Mouse (Mus musculus) regulatory T cell (primary cell): ENCODE results near the gene Dcst1.

Source experiments
- in situ Hi-C: fragments of 300-600 bp; cut with MboI, MseI; formaldehyde crosslinking; loops from one replicate; pipeline ENCODE4 v1.15.1; 2025; ENCODE audit warnings: high pct_unique_total_duplicates

Dcst1 gene

GRCm38 (mm10) chr3:89388901-89389740 is 24.1 kb upstream of the Dcst1 start:
- in situ Hi-C loops: no loop called here

DNA sequence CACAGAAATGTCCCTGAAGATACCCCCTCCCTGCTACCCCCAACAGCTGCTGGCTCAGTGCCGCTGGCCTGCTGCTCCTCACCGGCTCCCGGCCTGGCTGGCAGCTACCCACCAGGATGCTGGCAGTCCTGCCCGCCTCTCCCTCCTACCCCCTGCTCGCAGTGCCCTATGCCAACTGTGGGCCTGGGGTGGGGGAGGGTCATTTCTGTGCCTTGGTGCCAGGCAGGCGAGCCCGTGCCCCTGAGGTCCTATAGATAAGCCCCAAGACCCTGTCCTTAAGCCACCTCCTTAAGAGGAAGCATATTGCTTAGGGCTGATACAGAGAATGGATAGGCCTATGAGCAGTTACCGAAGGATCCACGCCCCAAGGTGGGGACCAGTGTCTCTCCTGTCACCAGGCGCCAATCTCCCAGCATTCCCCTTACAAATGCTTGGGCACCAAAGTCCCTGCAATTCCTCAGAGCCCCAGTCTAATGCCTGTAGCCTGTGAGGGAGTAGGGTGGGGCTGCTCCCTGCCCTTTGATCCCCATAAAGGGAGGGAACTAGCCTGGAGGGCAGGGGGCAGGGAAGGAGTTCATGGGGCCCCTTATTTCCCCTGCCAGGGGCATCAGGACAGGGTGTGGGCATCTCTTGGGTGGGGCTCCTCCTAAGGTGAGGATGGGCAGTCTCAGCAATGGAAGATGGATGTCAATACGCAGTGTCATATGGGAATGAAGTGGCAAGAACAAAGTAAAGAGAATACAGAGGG is 23.3 kb upstream of the Dcst1 start:
- in situ Hi-C loops: no loop called here

- in situ Hi-C loops: no loop called here
These were observed 22.6 kb upstream of the Dcst1 start for GRCm38 (mm10) chr3:89387632-89388031.

DNA sequence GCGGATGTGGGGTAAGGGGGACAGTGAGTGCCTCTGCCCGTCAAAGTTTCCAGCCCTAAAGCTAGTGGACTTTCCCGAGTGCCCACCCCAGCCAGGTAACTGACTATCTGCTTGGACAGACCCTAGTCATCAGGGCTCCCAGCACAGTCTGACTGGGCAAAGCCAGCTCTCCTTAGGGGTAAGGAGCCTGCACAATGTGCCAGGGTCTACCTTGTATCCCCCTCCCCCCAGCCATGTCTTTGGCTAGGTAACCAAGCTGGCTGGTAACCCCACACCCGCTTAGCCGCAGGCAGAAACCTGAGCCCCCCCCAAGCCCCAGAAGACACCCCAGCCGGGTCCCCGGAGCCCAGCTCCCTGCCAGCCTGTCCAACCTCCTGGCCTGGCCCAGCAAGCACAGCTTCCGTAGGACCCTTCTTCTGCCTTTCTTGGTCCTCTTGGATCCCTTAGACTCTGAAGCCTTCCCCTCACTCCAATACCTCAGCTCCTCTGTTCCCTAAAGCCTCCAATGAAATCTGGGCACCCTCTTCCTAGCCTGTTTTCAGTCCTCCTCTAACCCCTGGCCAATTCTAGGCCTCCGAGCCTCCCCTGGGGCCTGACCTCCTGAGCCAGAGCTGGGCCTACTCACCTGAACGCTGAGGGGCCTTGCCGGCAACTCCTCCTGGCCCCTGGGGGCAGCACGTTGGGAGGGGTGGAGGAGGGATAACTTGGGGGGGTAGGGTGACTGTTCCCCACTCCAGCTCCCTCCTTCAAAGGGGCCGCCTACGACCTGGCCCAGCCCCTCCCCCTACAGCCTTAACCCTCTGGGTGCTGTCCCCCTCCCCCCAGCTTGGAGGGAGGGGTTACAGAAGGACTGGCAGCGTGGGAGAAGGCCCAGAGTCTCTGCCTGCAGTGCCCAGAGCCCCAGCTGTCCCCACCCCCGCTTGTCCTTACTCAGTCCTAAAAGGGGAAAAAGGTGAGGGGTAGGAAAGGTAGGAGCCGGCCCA is 21.7 kb upstream of the Dcst1 start:
- in situ Hi-C loops: no loop called here

DNA sequence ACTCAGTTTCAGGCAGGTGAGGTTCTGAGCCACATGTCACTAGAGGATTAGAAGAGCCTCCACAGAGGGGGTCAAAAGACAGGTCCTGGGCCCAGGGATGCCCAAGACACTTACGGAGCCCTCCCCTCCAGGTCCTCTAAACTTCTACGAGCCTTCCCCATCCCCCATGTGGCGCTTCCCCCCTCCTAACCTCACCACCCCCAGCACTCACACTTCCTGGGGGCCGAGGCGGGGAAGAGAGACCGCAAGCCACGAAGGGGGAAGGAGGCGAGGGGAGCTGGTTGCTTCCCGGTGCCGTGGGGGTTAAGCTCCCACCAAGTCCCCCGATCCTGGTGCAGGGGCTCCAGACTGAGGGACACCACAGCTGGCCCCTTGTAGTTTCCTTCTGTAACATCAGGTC is 20.4 kb upstream of the Dcst1 start:
- in situ Hi-C loops: no loop called here

- in situ Hi-C loops: no loop called here
These were observed 19.5 kb upstream of the Dcst1 start for GRCm38 (mm10) chr3:89384331-89385076.

DNA sequence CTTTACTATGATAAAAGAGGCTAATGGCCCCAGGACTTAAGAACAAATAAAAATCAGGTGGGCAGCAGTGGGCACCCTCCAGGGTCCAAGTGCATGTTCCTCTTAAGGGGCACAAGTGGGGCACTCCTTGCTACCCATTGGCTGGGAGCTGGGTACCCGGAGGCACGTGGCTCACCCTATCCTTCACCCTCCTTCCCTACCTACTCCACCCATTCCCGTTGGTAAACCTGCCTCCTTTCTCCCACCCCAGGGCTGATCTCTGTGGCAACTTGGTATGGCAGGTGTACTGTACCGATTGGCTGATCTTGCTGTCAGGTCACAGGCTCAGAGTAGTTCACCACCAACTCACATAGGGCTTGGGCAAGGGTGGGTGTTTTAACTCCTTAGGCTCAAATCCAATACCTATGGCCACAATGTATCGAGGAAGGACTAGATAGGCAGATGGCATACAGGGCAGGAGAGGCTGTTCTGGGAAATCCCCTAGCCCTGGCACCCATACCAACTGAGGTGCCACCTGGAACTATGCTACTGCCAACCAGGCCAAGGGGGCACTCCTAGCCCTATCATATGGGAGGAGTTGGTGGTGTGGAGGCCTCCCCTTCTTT is 18.7 kb upstream of the Dcst1 start:
- in situ Hi-C loops: no loop called here

- in situ Hi-C loops: no loop called here
These were observed 17.9 kb upstream of the Dcst1 start for GRCm38 (mm10) chr3:89382950-89383349.

DNA sequence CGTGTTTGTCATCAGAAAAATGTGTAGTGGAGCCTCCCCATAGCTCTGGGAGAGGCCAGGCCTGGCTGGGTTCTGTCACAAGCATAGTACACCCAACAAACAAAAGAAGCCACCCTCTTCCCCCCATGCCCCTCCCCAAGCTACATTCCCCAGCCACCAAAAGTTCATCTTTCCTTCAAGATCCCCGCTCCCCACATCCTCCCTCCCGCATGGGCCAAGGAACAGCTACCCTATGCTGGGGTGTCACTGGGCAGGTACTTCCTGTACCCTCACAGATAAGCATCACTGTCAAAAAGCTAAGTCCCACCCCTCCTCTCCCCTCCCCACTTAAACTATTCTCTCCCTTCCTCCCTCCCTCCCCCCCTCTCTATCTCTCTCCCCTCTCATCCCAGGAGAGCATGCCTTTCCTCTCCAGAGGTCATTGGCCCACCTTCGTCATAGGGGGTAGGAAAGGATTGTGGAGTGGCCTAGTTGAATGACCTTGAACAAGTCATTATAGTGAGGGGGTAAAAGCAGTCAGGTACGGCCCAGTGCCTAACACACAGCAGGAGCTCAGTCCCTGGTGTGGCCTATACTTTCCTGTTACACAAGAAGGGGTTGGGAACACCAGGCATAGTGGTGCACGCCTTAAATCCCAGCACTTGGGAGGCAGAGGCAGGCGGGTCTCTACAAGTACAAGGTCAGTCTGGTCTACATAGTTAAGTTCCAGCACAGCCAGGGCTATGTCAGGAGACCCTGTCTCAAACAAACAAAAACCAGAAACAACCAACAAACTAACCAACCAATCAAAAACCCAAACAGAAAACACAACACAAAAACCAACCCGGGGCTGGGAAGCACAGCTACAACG is 17.2 kb upstream of the Dcst1 start:
- in situ Hi-C loops: no loop called here

DNA sequence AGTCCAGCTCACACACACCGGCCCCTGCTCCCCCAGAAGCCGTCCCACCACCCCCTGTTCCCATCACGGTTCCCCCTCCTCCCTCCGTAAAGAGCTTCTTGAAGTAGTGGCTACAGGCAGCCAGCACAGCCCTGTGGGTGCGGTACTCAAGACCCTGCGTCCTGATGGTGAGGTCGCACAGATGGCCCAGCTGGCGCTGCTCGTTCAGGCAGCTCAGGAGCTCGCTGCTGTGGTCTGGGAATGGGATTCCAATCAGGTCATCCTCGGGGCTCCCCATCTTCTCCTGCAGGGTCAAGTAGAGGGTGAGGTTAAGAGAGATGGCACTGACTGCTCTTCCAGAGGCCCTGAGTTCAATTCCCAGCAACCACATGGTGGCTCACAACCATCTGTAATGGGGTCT is 16.2 kb upstream of the Dcst1 start:
- in situ Hi-C loops: no loop called here

DNA sequence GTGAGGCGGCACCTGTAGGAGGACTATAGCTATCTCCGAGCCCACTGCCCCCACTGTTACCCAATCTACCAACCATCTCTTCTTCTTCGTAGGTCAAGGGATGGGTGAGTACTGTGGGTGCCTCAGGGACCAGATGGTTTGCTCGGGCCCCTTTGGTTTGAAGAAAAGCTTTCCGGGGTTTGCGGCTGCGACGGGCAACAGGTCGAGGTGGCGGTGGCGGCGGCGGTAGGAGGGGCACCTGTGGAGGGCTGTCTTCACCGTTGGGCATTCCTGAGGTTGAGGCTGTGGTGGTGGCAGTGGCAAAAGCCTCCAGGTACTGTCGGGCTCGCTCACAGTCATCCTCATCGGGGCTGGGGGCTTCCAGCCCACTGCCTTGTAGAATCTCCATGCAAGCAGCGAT is 15.7 kb upstream of the Dcst1 start:
- in situ Hi-C loops: no loop called here

GRCm38 (mm10) chr3:89380291-89380690 is 15.2 kb upstream of the Dcst1 start:
- in situ Hi-C loops: no loop called here

DNA sequence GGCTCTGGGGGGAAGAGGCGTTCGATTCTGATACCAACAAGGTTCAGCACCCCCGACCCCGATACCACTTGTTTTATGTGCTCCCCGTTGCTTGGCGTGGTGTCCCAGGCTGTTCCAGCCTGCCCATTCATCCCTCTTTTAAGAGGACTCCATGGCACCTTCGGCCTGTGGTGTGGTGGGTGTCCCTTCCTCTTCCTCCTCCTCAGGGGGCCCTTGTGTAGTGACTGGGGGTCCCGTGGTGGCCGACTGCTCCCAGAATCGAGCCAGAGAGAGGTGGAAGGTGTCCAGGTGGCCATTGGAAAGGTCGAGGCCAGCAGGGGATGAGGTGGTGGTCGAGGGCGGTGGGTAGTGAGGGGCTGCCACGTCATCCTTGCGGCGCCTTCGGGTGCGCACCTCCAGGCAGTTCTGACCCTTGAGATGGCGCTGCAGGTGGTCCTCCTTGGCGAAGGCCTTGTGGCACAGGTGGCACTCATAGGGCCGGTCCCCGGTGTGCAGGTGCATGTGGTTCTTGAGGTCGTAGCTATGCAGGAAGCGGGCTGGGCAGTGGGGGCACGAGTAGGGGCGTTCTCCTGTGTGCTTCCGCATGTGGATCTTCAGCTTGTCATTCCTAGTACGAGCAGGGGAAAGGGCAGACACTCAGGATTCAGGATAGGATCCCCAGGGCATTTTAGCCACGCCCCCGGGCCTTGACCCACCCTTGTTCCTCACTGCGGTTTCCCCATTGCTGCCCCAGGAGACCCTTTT is 14.5 kb upstream of the Dcst1 start:
- in situ Hi-C loops: no loop called here

GRCm38 (mm10) chr3:89378394-89379067 is 13.5 kb upstream of the Dcst1 start:
- in situ Hi-C loops: no loop called here

- in situ Hi-C loops: no loop called here
These were observed 12.8 kb upstream of the Dcst1 start for GRCm38 (mm10) chr3:89377831-89378230.

GRCm38 (mm10) chr3:89373581-89374231 is 8.7 kb upstream of the Dcst1 start:
- in situ Hi-C loops: no loop called here

GRCm38 (mm10) chr3:89367338-89367737 is 2.3 kb upstream of the Dcst1 start:
- in situ Hi-C loops: no loop called here
